Mouse (Mus musculus) gastrocnemius, postnatal 4 days (tissue): ENCODE measurements at regions not wholly inside any gene's neighbourhood (a gene's known extent, or its start where the extent isn't known, plus 50 kb on each side); places are given as distances from the start of the nearest gene placed in this dataset.

ENCODE experiments used
- DNase-seq, 2 experiments: peaks; one replicate each; pipeline ENCODE4 v3.0.0; 2021 to 2022; ENCODE audit warnings: low spot score in 2 of 2, mixed read lengths in 2 of 2

GRCm38 (mm10) chr7:69578958-69579810, 787.4 kb downstream of the Nr2f2 start:
- DNase-seq, result no peak

GRCm38 (mm10) chr7:69577754-69578153, 788.8 kb downstream of the Nr2f2 start:
- DNase-seq, result no peak

- no peak for DNase-seq
Observed at GRCm38 (mm10) chr7:69576596-69576995, 789.9 kb downstream of the Nr2f2 start.

- no peak for DNase-seq
Observed at GRCm38 (mm10) chr7:69573730-69574129, 792.8 kb downstream of the Nr2f2 start.

- no peak for DNase-seq
Observed at GRCm38 (mm10) chr7:69572626-69573394, 793.7 kb downstream of the Nr2f2 start.

- DNase-seq, result no peak
Observed at GRCm38 (mm10) chr7:69566949-69567348, 799.6 kb downstream of the Nr2f2 start.

- no peak for DNase-seq
Observed at GRCm38 (mm10) chr7:69564432-69564831, 802.1 kb downstream of the Nr2f2 start.

GRCm38 (mm10) chr7:69554776-69555175, 805.7 kb upstream of the Arrdc4 start:
- DNase-seq, result no peak

- no peak for DNase-seq
Observed at GRCm38 (mm10) chr7:69553981-69554380, 804.9 kb upstream of the Arrdc4 start.

GRCm38 (mm10) chr7:69536072-69536471, 787.0 kb upstream of the Arrdc4 start:
- DNase-seq, result no peak

- no peak for DNase-seq
Observed at GRCm38 (mm10) chr7:69513966-69514365, 764.9 kb upstream of the Arrdc4 start.

- no peak for DNase-seq
Observed at GRCm38 (mm10) chr7:69510389-69510788, 761.3 kb upstream of the Arrdc4 start.

- no peak for DNase-seq
Observed at GRCm38 (mm10) chr7:69493062-69493930, 744.3 kb upstream of the Arrdc4 start.

GRCm38 (mm10) chr7:69490566-69491466, 741.8 kb upstream of the Arrdc4 start:
- peak; percentile 27 to 67 for DNase-seq

GRCm38 (mm10) chr7:69488630-69489029, 739.6 kb upstream of the Arrdc4 start:
- DNase-seq, result no peak

GRCm38 (mm10) chr7:69487111-69487510, 738.1 kb upstream of the Arrdc4 start:
- no peak for DNase-seq

- no peak for DNase-seq
Observed at GRCm38 (mm10) chr7:69484552-69484951, 735.5 kb upstream of the Arrdc4 start.
